Mouse (Mus musculus) right cerebral cortex, postnatal 4 days (tissue): ENCODE measurements at regions not wholly inside any gene's neighbourhood (a gene's known extent, or its start where the extent isn't known, plus 50 kb on each side); places are given as distances from the start of the nearest gene placed in this dataset.
A peak's percentile ranks its signal among the peaks of the same experiment; 100 is the strongest.

ENCODE experiments used
- DNase-seq: peaks from one replicate; pipeline ENCODE4 v3.0.0-alpha.2; 2022

- no peak for DNase-seq
These were observed 318.9 kb upstream of the A1bg start for GRCm38 (mm10) chr15:61241741-61242140.

DNA sequence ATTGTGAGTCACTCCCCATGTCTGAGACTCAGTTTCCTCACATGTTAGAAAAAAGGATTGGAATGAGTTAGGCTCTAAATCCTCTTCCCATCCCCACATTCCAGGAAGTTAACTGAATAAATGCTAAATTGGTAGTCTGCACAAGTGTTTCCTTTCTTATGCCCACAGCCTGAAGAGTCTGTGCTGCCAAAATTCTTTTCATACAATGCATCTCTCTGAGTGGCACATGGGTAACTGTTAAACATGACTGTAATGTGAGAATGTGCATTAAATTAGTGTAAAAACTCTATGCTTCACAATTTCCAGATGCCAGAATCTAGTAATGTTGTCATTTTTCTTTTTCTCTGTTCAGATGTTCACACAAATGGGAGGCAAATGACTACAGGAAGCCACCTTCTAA is 317.5 kb upstream of the A1bg start:
- no peak for DNase-seq

- no peak for DNase-seq
These were observed 316.6 kb upstream of the A1bg start for GRCm38 (mm10) chr15:61239414-61239813.

DNA sequence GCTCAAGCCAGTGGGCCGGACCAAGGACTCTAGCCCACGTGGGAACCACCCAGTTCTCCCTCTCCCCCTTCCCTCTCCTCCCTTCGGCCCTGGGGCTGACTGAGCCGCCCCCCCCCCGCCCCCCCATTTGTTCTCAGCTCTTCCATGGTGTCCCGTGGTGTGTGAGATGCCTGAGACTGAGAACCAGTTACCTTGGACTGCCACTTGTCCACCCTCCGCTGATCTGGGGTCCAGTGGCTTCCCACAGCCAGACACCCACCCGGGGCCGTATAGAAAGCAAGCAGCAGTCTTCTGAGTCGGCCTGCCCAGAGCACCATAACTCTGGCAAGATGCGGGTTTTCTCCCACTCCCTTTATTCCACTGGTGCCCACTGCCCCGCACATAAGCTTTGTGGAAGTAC is 316.2 kb upstream of the A1bg start:
- DNase-seq: no peak

DNA sequence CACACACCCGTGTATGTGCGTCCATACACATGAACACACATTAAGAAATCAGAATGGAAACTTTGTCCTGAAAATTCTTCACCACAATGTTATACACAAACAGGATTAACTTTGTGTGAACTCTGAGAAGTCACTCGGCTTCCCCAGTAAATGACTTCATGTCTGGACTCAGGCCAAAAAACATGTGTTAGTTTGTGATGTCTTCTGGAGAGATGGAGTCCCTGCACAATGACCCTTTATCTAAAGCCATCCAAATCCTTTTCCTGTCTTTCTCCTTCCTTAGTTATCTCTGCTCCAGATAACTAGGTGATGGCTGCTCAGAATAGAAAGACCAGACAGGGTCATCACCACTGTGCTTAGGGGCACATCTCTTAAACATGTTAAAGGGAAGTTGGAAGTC is 306.8 kb upstream of the A1bg start:
- no peak for DNase-seq

- no peak for DNase-seq
These were observed 300.1 kb upstream of the A1bg start for GRCm38 (mm10) chr15:61222923-61223322.

GRCm38 (mm10) chr15:61210161-61210560 is 287.3 kb upstream of the A1bg start:
- DNase-seq: no peak

DNA sequence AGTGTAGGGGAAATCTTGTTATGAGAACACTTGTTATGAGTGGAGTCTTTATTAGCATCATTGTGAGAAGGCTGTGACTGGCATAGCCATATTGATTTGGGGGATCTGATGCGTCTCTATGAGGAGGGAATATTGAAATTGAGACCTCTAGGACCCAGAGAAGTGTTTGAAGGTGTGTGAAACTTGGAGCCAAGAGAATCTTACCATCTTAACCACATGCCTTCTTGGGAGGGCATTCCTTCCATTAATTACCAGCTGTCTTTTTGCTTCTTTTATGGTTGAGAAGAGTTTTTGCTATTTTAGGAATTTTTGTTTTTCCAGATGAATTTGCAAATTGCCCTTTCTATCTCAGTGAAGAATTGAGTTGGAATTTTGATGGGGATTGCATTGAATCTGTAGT is 267.2 kb upstream of the A1bg start:
- DNase-seq: no peak

- DNase-seq: no peak
These were observed 266.7 kb upstream of the A1bg start for GRCm38 (mm10) chr15:61189481-61189880.

- no peak for DNase-seq
These were observed 261.8 kb upstream of the A1bg start for GRCm38 (mm10) chr15:61184597-61184963.

DNA sequence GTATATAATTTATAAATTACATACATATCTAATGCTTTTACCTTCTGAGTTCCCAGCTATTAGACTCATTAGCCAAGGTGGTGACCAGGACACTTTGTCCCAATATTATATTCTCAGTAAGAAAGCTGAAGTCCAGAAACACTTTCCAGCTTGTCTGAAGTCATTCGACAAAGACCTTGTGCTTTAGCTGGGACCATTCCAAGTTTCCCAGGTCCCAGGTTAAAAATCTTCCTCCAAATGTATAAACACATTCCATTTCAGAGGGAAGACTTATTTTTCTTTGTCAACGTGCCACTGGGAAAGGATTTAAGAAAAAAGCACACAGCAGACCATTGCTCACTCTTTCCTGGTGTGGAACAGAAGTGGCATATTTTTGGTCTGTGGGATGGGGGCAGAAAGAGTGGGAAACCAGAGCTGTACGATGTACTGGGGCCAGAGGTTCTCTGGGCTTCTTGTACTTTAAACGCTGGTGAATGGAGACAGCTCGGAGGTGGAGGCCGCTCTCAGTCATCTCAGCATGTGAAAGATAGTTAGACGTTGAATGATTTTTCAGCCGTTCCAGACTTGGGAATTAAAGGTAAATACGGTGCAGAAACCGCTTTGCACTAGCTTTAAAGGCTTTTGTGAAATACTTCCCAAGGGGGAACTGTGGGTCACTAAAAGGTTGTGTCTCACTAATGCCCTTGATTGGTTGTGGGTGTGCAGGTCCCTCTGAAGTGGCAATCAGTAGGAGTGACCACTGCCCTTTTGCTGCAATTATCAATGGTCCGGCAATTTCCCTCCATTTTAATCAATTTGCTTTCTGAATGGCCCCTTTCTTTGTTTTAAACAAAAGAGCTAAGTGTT is 261.2 kb upstream of the A1bg start:
- DNase-seq: no peak

DNA sequence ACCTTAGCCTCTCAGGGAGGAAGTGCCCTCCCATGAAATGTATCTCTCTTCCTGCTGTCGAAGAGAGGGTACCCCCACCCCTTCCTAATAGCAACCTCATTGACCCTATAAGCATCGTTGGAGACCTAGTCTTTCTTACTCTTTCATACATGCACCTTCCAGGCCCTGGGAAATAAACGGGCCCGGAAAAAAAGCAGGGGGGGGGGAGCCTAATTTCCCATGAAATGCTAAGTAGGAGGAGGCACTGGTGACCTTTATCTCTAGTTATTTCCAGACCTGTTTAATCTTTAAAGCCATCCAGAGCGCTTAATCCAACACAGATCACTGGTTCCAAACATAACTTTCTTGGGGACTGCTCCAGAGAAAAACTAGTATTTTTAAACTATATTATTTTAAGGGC is 260.5 kb upstream of the A1bg start:
- DNase-seq: no peak

- no peak for DNase-seq
These were observed 246.1 kb upstream of the A1bg start for GRCm38 (mm10) chr15:61168842-61169416.

DNA sequence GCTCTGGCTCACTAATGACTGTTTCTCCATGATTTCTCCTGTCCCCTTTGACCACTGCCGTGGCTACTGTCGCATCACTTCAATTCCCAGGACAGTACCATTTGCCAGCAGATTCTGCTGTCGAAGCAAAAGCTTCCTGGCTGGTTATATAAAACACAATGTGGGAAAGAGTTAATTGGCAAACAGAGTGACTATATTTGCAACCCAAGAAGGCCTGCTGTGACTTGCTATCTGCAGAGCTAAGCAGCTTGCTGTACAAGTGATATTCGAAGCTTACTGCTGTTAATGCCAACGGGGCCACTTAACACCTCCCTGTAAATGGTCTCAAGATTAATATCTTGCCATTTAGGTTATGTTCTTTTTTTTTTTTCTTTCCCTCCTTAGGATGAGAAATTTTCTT is 242.2 kb upstream of the A1bg start:
- no peak for DNase-seq

DNA sequence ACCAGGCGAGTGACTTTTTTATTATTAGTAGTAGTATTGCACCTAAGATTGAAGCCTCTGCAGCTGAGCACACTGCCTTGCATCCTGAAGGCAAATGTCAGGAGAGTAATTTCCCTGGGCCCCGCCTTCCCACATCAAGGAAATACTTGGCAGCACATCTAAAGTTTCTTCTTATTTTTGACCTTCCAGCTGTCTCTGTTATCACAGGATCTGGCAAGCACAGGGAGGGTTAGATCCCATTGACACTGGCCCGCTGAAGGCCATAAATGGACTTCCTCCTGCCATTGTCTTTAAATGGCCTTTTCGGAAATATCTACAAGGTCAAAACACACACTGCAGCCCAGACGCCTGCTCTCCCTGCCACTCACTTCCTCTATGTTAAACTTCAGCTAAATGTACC is 238.6 kb upstream of the A1bg start:
- no peak for DNase-seq

DNA sequence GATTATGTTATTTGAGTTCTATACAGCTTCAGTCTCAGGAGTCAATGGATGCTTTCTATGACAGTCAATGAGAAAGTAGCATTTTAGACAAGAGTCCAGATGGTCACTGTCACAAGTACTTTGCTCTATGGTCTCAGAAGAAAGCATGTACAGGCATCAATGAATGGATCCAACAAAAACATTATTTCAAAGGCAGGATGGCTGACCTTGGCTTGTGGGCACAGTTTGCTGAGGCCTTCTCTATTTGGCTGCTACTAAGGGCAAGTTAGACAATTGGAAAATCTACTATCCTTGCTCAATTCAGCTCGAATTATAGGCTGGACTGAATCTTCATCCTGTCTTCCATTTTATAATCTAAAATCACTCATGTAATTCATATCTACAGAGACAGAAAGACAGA is 237.9 kb upstream of the A1bg start:
- no peak for DNase-seq

GRCm38 (mm10) chr15:61159552-61159951 is 236.7 kb upstream of the A1bg start:
- DNase-seq: no peak

GRCm38 (mm10) chr15:61158041-61158545 is 235.3 kb upstream of the A1bg start:
- peak; percentile 47 for DNase-seq

GRCm38 (mm10) chr15:61157543-61157942 is 234.7 kb upstream of the A1bg start:
- DNase-seq: peak; percentile 98

DNA sequence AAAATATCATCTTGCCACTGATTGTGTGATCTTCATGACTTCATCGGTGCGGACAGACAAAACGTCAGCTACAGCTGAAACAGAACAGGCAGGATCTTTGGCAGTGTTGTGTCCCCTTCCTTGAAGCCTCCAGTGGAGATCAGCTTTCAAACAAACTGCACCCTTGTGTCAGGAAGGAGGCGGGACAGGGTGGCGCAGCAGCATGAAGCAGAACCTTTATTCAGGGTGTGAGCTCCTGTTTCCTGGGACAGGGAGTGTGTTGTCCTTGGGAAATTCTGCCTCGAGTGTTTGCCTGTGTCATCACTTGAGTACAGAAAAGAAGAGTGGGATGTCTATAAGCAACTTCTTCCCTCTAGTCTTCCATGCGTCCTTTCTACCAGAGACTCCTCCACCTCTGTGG is 232.7 kb upstream of the A1bg start:
- DNase-seq: no peak

GRCm38 (mm10) chr15:61154166-61154565 is 231.4 kb upstream of the A1bg start:
- no peak for DNase-seq

DNA sequence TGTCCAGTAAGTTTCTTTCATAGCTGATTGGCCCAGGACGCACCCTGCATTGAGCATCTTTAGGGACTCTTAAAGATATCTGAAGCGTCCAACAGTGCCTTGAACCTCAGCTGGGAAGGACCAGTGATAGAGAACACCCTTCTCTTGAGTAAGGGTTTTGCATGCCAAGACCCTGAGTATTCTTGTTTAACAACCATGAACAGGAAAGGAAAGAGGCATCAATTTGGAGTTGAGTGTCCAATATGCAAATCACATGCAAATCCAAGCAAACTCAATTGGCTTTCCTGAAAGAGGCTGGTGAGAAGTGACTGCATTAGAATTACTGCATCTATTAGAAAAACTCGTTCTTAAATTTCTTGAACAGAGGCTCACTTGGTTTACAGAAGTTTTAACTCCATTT is 220.0 kb upstream of the A1bg start:
- no peak for DNase-seq

GRCm38 (mm10) chr15:61139151-61139550 is 216.3 kb upstream of the A1bg start:
- no peak for DNase-seq

GRCm38 (mm10) chr15:61136781-61137180 is 214.0 kb upstream of the A1bg start:
- no peak for DNase-seq

GRCm38 (mm10) chr15:61133316-61133715 is 210.5 kb upstream of the A1bg start:
- no peak for DNase-seq
